Mouse (Mus musculus): ENCODE measurements at regions not wholly inside any gene's neighbourhood (a gene's known extent, or its start where the extent isn't known, plus 50 kb on each side); places are given as distances from the start of the nearest gene placed in this dataset.

- Histone ChIP-seq H3K36me3 (ENCODE audit: control insufficient read depth, insufficient read depth, low read length) (no peaks in the 10 kb centered on the region), H3K27ac (ENCODE audit: low read depth, low read length) (no peak overlapping the region), H3K4me3 (ENCODE audit: low read depth, low read length) (no peak overlapping the region), H3K27me3 (replicated peaks; ENCODE audit: control insufficient read depth, insufficient read depth, low read length) (no peaks in the 10 kb centered on the region), H3K9me3 (replicated peaks; ENCODE audit: control insufficient read depth, low read length) (no peaks in the 10 kb centered on the region), H3K4me1 (ENCODE audit: control insufficient read depth, insufficient read depth, low read length) (peaks cover 3% of the 10 kb centered on the region; the same call in 1 of the 2 replicates), H3K9ac (ENCODE audit: low read length) (no peak overlapping the region), H3K4me2 (ENCODE audit: low read length) (no peak overlapping the region)
- ATAC-seq (no peak), DNase-seq (ENCODE audit: low spot score) (no peak)
- 100% methylated on average over 1 of the region's 1 CpGs for WGBS
These were observed 192.0 kb upstream of the Klf4 start for GRCm38 (mm10) chr4:55724286-55724685.

- peak; percentile 78 for ATAC-seq
- peak; percentile 83 for DNase-seq (ENCODE audit: low spot score)
- Histone ChIP-seq H3K9me3 (replicated peaks; ENCODE audit: control insufficient read depth, low read length) (no peaks in the 10 kb centered on the region), H3K27ac (ENCODE audit: low read depth, low read length) (no peak overlapping the region; the same call in 1 of the 2 replicates), H3K4me3 (ENCODE audit: low read depth, low read length) (no peak overlapping the region), H3K4me2 (ENCODE audit: low read length) (no peak overlapping the region), H3K27me3 (replicated peaks; ENCODE audit: control insufficient read depth, insufficient read depth, low read length) (no peaks in the 10 kb centered on the region), H3K4me1 (ENCODE audit: control insufficient read depth, insufficient read depth, low read length) (peaks cover 3% of the 10 kb centered on the region; the same call in 1 of the 2 replicates), H3K36me3 (ENCODE audit: control insufficient read depth, insufficient read depth, low read length) (no peaks in the 10 kb centered on the region), H3K9ac (ENCODE audit: low read length) (no peak overlapping the region)
- WGBS: 74% methylated on average over 1 of the region's 1 CpGs
These were observed 190.9 kb upstream of the Klf4 start for GRCm38 (mm10) chr4:55723124-55723523.

GRCm38 (mm10) chr4:55722388-55722787, 190.1 kb upstream of the Klf4 start:
- WGBS: 73% methylated on average over 8 of the region's 8 CpGs
- H3K27me3 ChIP-seq (replicated peaks; ENCODE audit: control insufficient read depth, insufficient read depth, low read length): no peaks in the 10 kb centered on the region
- no peak for DNase-seq (ENCODE audit: low spot score)

GRCm38 (mm10) chr4:55721834-55722233, 189.6 kb upstream of the Klf4 start:
- no peak overlapping the region for H3K27ac ChIP-seq (ENCODE audit: low read depth, low read length)
- H3K4me1 ChIP-seq (ENCODE audit: control insufficient read depth, insufficient read depth, low read length): peaks cover 3% of the 10 kb centered on the region; the same call in 1 of the 2 replicates
- no peaks in the 10 kb centered on the region for H3K36me3 ChIP-seq (ENCODE audit: control insufficient read depth, insufficient read depth, low read length)
- H3K4me2 ChIP-seq (ENCODE audit: low read length): no peak overlapping the region
- H3K9ac ChIP-seq (ENCODE audit: low read length): no peak overlapping the region
- no peaks in the 10 kb centered on the region for H3K27me3 ChIP-seq (replicated peaks; ENCODE audit: control insufficient read depth, insufficient read depth, low read length)
- peak; percentile 46 for DNase-seq (ENCODE audit: low spot score)
- ATAC-seq: no peak
- no peaks in the 10 kb centered on the region for H3K9me3 ChIP-seq (replicated peaks; ENCODE audit: control insufficient read depth, low read length)
- WGBS: 82% methylated on average over 2 of the region's 2 CpGs
- no peak overlapping the region for H3K4me3 ChIP-seq (ENCODE audit: low read depth, low read length)

More at GRCm38 (mm10) chr4:55722388-55722787, 190.1 kb upstream of the Klf4 start:
- no peaks in the 10 kb centered on the region for H3K9me3 ChIP-seq (replicated peaks; ENCODE audit: control insufficient read depth, low read length)
- peaks cover 3% of the 10 kb centered on the region; the same call in 1 of the 2 replicates for H3K4me1 ChIP-seq (ENCODE audit: control insufficient read depth, insufficient read depth, low read length)
- no peak overlapping the region for H3K4me3 ChIP-seq (ENCODE audit: low read depth, low read length)
- no peak for ATAC-seq
- H3K36me3 ChIP-seq (ENCODE audit: control insufficient read depth, insufficient read depth, low read length): no peaks in the 10 kb centered on the region
- no peak overlapping the region for H3K27ac ChIP-seq (ENCODE audit: low read depth, low read length)
- no peak overlapping the region for H3K9ac ChIP-seq (ENCODE audit: low read length)
- H3K4me2 ChIP-seq (ENCODE audit: low read length): no peak overlapping the region

GRCm38 (mm10) chr4:55718438-55718837, 186.2 kb upstream of the Klf4 start:
- Histone ChIP-seq H3K27me3 (replicated peaks; ENCODE audit: control insufficient read depth, insufficient read depth, low read length) (no peaks in the 10 kb centered on the region), H3K4me3 (ENCODE audit: low read depth, low read length) (no peak overlapping the region), H3K9me3 (replicated peaks; ENCODE audit: control insufficient read depth, low read length) (no peaks in the 10 kb centered on the region), H3K4me2 (ENCODE audit: low read length) (no peak overlapping the region), H3K9ac (ENCODE audit: low read length) (no peak overlapping the region), H3K27ac (ENCODE audit: low read depth, low read length) (no peak overlapping the region), H3K4me1 (ENCODE audit: control insufficient read depth, insufficient read depth, low read length) (no peaks in the 10 kb centered on the region; the same call in 1 of the 2 replicates), H3K36me3 (ENCODE audit: control insufficient read depth, insufficient read depth, low read length) (no peaks in the 10 kb centered on the region)
- ATAC-seq: no peak
- WGBS: 85% methylated on average over 4 of the region's 4 CpGs
- DNase-seq (ENCODE audit: low spot score): no peak

GRCm38 (mm10) chr4:55716161-55716651, 183.9 kb upstream of the Klf4 start:
- Histone ChIP-seq H3K4me3 (ENCODE audit: low read depth, low read length) (no peak overlapping the region), H3K36me3 (ENCODE audit: control insufficient read depth, insufficient read depth, low read length) (no peaks in the 10 kb centered on the region), H3K27ac (ENCODE audit: low read depth, low read length) (no peak overlapping the region), H3K9me3 (replicated peaks; ENCODE audit: control insufficient read depth, low read length) (no peaks in the 10 kb centered on the region), H3K4me1 (ENCODE audit: control insufficient read depth, insufficient read depth, low read length) (no peaks in the 10 kb centered on the region), H3K4me2 (ENCODE audit: low read length) (no peak overlapping the region), H3K27me3 (replicated peaks; ENCODE audit: control insufficient read depth, insufficient read depth, low read length) (no peaks in the 10 kb centered on the region), H3K9ac (ENCODE audit: low read length) (no peak overlapping the region)
- ATAC-seq (no peak), DNase-seq (ENCODE audit: low spot score) (peak; percentile 25)
- 70% methylated on average over 5 of the region's 5 CpGs for WGBS

- Histone ChIP-seq H3K36me3 (ENCODE audit: control insufficient read depth, insufficient read depth, low read length) (no peaks in the 10 kb centered on the region), H3K27ac (ENCODE audit: low read depth, low read length) (no peak overlapping the region), H3K9me3 (replicated peaks; ENCODE audit: control insufficient read depth, low read length) (no peaks in the 10 kb centered on the region), H3K4me1 (ENCODE audit: control insufficient read depth, insufficient read depth, low read length) (no peaks in the 10 kb centered on the region), H3K27me3 (replicated peaks; ENCODE audit: control insufficient read depth, insufficient read depth, low read length) (no peaks in the 10 kb centered on the region), H3K4me3 (ENCODE audit: low read depth, low read length) (no peak overlapping the region), H3K9ac (ENCODE audit: low read length) (no peak overlapping the region), H3K4me2 (ENCODE audit: low read length) (no peak overlapping the region)
- DNase-seq (ENCODE audit: low spot score): peak; percentile 16
- no peak; the same call in 1 of the 2 replicates for ATAC-seq
- 74% methylated on average over 13 of the region's 13 CpGs for WGBS
These were observed 179.5 kb upstream of the Klf4 start for GRCm38 (mm10) chr4:55711500-55712341.

- ATAC-seq (no peak), DNase-seq (ENCODE audit: low spot score) (no peak)
- no peak overlapping the region for H3K4me2 ChIP-seq (ENCODE audit: low read length)
- 91% methylated on average over 5 of the region's 5 CpGs for WGBS
- no peaks in the 10 kb centered on the region for H3K4me1 ChIP-seq (ENCODE audit: control insufficient read depth, insufficient read depth, low read length)
- H3K4me3 ChIP-seq (ENCODE audit: low read depth, low read length): no peak overlapping the region
- H3K27me3 ChIP-seq (replicated peaks; ENCODE audit: control insufficient read depth, insufficient read depth, low read length): no peaks in the 10 kb centered on the region
- H3K9ac ChIP-seq (ENCODE audit: low read length): no peak overlapping the region
- H3K27ac ChIP-seq (ENCODE audit: low read depth, low read length): no peak overlapping the region
- no peaks in the 10 kb centered on the region for H3K9me3 ChIP-seq (replicated peaks; ENCODE audit: control insufficient read depth, low read length)
- no peaks in the 10 kb centered on the region for H3K36me3 ChIP-seq (ENCODE audit: control insufficient read depth, insufficient read depth, low read length)
These were observed 178.2 kb upstream of the Klf4 start for GRCm38 (mm10) chr4:55710476-55710875.

GRCm38 (mm10) chr4:55708808-55709207, 176.5 kb upstream of the Klf4 start:
- no peaks in the 10 kb centered on the region for H3K9me3 ChIP-seq (replicated peaks; ENCODE audit: control insufficient read depth, low read length)
- DNase-seq (ENCODE audit: low spot score) (no peak), ATAC-seq (no peak)
- no peak overlapping the region for H3K9ac ChIP-seq (ENCODE audit: low read length)
- 55% methylated on average over 2 of the region's 2 CpGs for WGBS
- no peak overlapping the region for H3K4me2 ChIP-seq (ENCODE audit: low read length)
- H3K27ac ChIP-seq (ENCODE audit: low read depth, low read length): no peak overlapping the region
- no peak overlapping the region for H3K4me3 ChIP-seq (ENCODE audit: low read depth, low read length)
- H3K27me3 ChIP-seq (replicated peaks; ENCODE audit: control insufficient read depth, insufficient read depth, low read length): no peaks in the 10 kb centered on the region
- no peaks in the 10 kb centered on the region for H3K4me1 ChIP-seq (ENCODE audit: control insufficient read depth, insufficient read depth, low read length)
- H3K36me3 ChIP-seq (ENCODE audit: control insufficient read depth, insufficient read depth, low read length): no peaks in the 10 kb centered on the region

All from forebrain, embryonic 14.5 days (tissue).